ENCODE assay signal across 12 mouse cellular contexts in genomic region chr17:91090631-91091030, GRCm38 (mm10). TPM values are rescaled to one million over a fixed set of nuclear protein-coding genes. Genes with fewer than 3 reads are reported as not detected.
A peak's percentile ranks its signal among the peaks of the same experiment; 100 is the strongest.
DNase-seq lines count a peak whose midpoint lies in the region; ATAC-seq and TF ChIP-seq lines count a peak whose summit lies in the region.
"Had no signal": no experiment of that assay in that cellular context is flagged by ENCODE, and none has a peak within 500 bp of the region (broad histone marks: within the 10 kb centered on the region; RNA-seq: fewer than 3 reads in every experiment).

No protein-coding gene starts in this region.

- peak overlapping the region; percentile 66 for H3K4me3 ChIP-seq in left cerebral cortex, adult 2 months
- peak overlapping the region; percentile 49 for H3K4me3 ChIP-seq in midbrain, embryonic 14.5 days (replicated peaks; ENCODE audit: low read depth, low read length)

- intact Hi-C loops in left cerebral cortex, adult 2 months (cut with DNase I): loop anchor here (5.0 to 10.0 kb wide), 4 partner anchors 188 to 814 kb away; no protein-coding TSS in a partner anchor
- intact Hi-C loops in gastrocnemius, postnatal 36 days (cut with DNase I): no loop called here
- intact Hi-C loops in gastrocnemius, postnatal 14 days (cut with DNase I; ENCODE audit: low total_unique reads): no loop called here

- peak overlapping the region; percentile 48 for H3K9ac ChIP-seq in midbrain, embryonic 14.5 days (replicated peaks; ENCODE audit: low read length)

- WGBS in midbrain, embryonic 14.5 days: 88% methylated on average over 1 of the region's 1 CpGs

- 0 out of 2 replicates have a peak, but pooled peaks cover 4% of the 10 kb centered on the region for H3K4me1 ChIP-seq in midbrain, embryonic 14.5 days (ENCODE audit: control insufficient read depth, insufficient read depth, low read length)

- TF ChIP-seq CTCF in left cerebral cortex, adult 2 months (IDR thresholded peaks at IDR 0.05): peak; percentile 28

- no peak for ATAC-seq in midbrain, embryonic 14.5 days (ENCODE audit: low FRiP score, low TSS enrichment)

- H3K9me3 ChIP-seq in midbrain, embryonic 14.5 days (ENCODE audit: control insufficient read depth, low read length): peaks cover 12% of the 10 kb centered on the region

- no peaks in the 10 kb centered on the region for H3K27me3 ChIP-seq in midbrain, embryonic 14.5 days (ENCODE audit: control insufficient read depth, insufficient read depth, low read length)

- H3K27ac ChIP-seq in left cerebral cortex, adult 2 months: peak overlapping the region; percentile 81
- H3K27ac ChIP-seq in midbrain, embryonic 14.5 days (replicated peaks; ENCODE audit: low read depth, low read length): no peak overlapping the region

- H3K36me3 ChIP-seq in midbrain, embryonic 14.5 days (ENCODE audit: control insufficient read depth, insufficient read depth, low read length): peaks cover 19% of the 10 kb centered on the region

- H3K4me2 ChIP-seq in midbrain, embryonic 14.5 days (ENCODE audit: low read length): peak overlapping the region; percentile 53
- H3K4me2 ChIP-seq: liver, embryonic 11.5 days had no signal

- no peak for DNase-seq in left cerebral cortex, adult 2 months (ENCODE audit: extremely low spot score in 1 of 2, low spot score in 2 of 2)
- DNase-seq in left cerebral cortex, adult 8-10 months (ENCODE audit: low spot score in 2 of 2): no peak
- DNase-seq in cerebellum, adult 18-20 months: peak; percentile 35 to 48
- DNase-seq in cerebellum, postnatal 25 days: peak; percentile 41 to 48
- peak; percentile 66 for DNase-seq in midbrain, embryonic 14.5 days
- no peak for DNase-seq in gastrocnemius, postnatal 36 days
- no peak for DNase-seq in gastrocnemius, postnatal 14 days
- DNase-seq in urinary bladder, adult 2 months (ENCODE audit: low spot score): no peak
- DNase-seq: adrenal gland, postnatal 36 days; kidney, adult 8-10 months; thymus, adult 2 months had no signal

RNA-seq across cellular contexts. Expression of gene Nrxn1, which starts 2.2 kb away (rescaled TPM):
- total RNA-seq in left cerebral cortex, adult 2 months (2021): 100 to 1,000 TPM; 615 to 617 TPM
- 100 to 1,000 TPM; 513 to 551 (median 531) TPM for total RNA-seq in left cerebral cortex, adult 8-10 months (2022)
- polyA plus RNA-seq in midbrain, embryonic 14.5 days (2014; fragmentation: Nextera tagmentation; extraction: Ambion mirVana): 171 and 172 TPM in 2 replicates
- total RNA-seq in gastrocnemius, postnatal 36 days (2021): under 1 TPM; 0.38 to 0.49 TPM
- 1 to 10 TPM in 1 of 2 experiments, under 1 TPM in 1; 0.40 to 1.6 TPM for total RNA-seq in gastrocnemius, postnatal 14 days (2021)
- 0.23 and 0.24 TPM in 2 replicates for polyA plus RNA-seq in urinary bladder, adult 2 months (2012; rRNA removed)

Comparison
In these comparisons a context has a peak if more than half of its experiments do, and no peak if none do; other contexts are left out.
1. DNase-seq: peak in cerebellum, adult 18-20 months (2 of 2), cerebellum, postnatal 25 days (2 of 2) and midbrain, embryonic 14.5 days (single experiment); none in left cerebral cortex, adult 2 months (0 of 2), left cerebral cortex, adult 8-10 months (0 of 2), gastrocnemius, postnatal 36 days (0 of 2), gastrocnemius, postnatal 14 days (single experiment) and urinary bladder, adult 2 months (single experiment).
2. RNA of gene Nrxn1, which starts 2.2 kb away (total RNA-seq): 615 to 617 TPM in left cerebral cortex, adult 2 months and 513 to 551 TPM in left cerebral cortex, adult 8-10 months; 0.40 to 1.6 TPM in gastrocnemius, postnatal 14 days and 0.38 to 0.49 TPM in gastrocnemius, postnatal 36 days; every median in the first group is over 100 times any median in the second.